Mouse (Mus musculus): ENCODE data around the gene Il20.

Gene Il20

DNA sequence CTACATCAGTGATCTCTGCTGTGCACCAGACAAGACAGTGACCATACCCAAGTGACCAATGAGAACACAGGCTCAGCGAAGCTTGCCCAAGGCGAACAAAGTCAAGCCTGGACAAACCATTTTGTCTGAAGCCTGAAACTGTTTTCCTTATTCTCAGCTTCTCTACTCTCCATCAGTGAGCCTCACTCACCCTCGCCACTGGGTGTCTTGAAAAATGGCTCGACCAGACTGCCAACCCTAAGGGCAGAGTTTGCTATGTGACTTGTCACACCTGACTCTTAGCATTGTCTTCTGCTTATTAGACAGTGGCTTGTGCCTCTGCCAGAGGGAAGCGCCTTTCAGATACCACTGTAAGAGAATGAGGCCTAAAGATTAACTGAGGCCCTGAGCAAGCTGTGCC lies 46.5 kb downstream of the Il20 start:
- no peak for DNase-seq

DNA sequence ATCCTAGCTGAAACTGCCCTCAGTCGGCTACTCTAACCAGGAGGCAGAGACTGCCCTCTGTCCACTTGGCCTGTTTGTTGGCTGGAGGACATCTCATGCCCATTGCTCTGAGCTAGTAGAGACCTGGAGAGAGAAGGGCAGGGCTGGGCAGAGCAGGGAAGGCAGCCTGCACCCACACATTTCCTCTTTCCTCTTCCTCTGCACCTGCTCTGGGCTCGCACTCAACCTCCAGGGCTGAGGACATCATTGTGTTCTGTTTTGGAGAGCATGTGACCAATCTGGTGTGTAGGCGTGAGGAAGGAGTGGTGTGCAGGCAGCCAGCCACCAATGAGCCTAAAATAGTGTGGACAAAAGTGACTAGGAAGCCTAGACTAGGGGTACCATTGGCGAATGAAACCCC lies 47.0 kb downstream of the Il20 start:
- DNase-seq = no peak

DNA sequence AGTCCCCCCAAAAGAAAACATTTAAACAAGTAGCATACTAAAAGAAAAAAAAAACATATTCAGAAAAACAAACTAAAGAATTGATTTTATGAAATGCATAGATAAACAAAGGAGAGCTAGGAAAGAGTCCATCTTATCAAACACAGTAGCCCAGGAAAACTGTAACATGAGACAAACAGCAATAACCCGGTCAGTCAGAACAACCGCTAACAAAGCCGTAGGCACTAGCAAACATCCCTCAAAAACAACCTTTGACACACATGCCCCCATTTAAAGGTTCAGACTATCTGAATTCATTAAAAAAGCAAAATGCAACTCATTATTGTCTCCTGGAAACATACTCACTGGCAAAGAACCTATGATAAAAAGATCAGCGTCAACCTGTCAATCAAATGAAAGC lies 53.8 kb downstream of the Il20 start:
- DNase-seq = no peak

Measured in right cerebral cortex, postnatal 4 days (tissue).